Mouse (Mus musculus) spleen, adult 2 months (tissue): Measurements from ENCODE around the gene Susd6. TPM values are rescaled to one million over a fixed set of nuclear protein-coding genes. Genes with fewer than 3 reads are reported as not detected.

ENCODE experiments used
- DNase-seq, 2 experiments: peaks; one replicate each; pipeline versions ENCODE4 v3.0.0 to v3.0.0-alpha.2; 2012 to 2021; ENCODE audit warnings: low spot score in 2 of 2, low read depth in 1 of 2
- H3K27ac ChIP-seq: fragments of 200-500 bp; 2 replicates; pipeline ENCODE4 v1.5.1; 2012; ENCODE audit warnings: low read length, inconsistent platforms; ENCODE audit not compliant: insufficient read depth
- H3K27me3 ChIP-seq: fragments of 200-500 bp; 2 replicates; pipeline ENCODE4 v1.6.1; 2012; ENCODE audit warnings: mild to moderate bottlenecking, moderate library complexity, low read length, inconsistent platforms; ENCODE audit not compliant: control insufficient read depth, insufficient read depth
- H3K36me3 ChIP-seq: fragments of 200-500 bp; 2 replicates; pipeline ENCODE4 v1.6.1; 2012; ENCODE audit warnings: mild to moderate bottlenecking, low read length, inconsistent platforms; ENCODE audit not compliant: control insufficient read depth, insufficient read depth
- H3K4me1 ChIP-seq: fragments of 200-500 bp; 2 replicates; pipeline ENCODE4 v1.6.1; 2011; ENCODE audit warnings: inconsistent platforms; ENCODE audit not compliant: control insufficient read depth, insufficient read depth, insufficient read length
- H3K4me3 ChIP-seq: fragments of 200-500 bp; 2 replicates; pipeline ENCODE4 v1.5.1; 2011; ENCODE audit warnings: mild to moderate bottlenecking, inconsistent platforms; ENCODE audit not compliant: insufficient read depth, insufficient read length; ENCODE audit errors: extremely low read depth
- CTCF ChIP-seq: fragments of 200-500 bp; IDR thresholded peaks from 2 replicates; pipeline ENCODE4 v1.5.1; 2011; ENCODE audit warnings: mild to moderate bottlenecking, inconsistent platforms; ENCODE audit not compliant: insufficient read depth, insufficient read length, insufficient replicate concordance; ENCODE audit errors: extremely low read depth
- POLR2A ChIP-seq: fragments of 200-500 bp; IDR thresholded peaks from 2 replicates; pipeline ENCODE4 v1.6.1; 2011; ENCODE audit warnings: low read depth, low read length, inconsistent platforms
- WGBS: fragments of 180-500 bp; shearing (Covaris S2); methylation state at CpG from one replicate; pipeline ENCODE4 v1.1.7; 2018; 5-methylcytosine and 5-hydroxymethylcytosine counted together
- polyA plus RNA-seq: library from polyadenylated mRNA; depleted of rRNA; stranded (reverse); fragments of >200 nt; gene quantifications from 2 replicates; pipeline ENCODE4 v1.2.3, GENCODE M21; 2012

Susd6 gene
- polyA plus RNA-seq, 1 experiment, result 32.0 TPM

DNA sequence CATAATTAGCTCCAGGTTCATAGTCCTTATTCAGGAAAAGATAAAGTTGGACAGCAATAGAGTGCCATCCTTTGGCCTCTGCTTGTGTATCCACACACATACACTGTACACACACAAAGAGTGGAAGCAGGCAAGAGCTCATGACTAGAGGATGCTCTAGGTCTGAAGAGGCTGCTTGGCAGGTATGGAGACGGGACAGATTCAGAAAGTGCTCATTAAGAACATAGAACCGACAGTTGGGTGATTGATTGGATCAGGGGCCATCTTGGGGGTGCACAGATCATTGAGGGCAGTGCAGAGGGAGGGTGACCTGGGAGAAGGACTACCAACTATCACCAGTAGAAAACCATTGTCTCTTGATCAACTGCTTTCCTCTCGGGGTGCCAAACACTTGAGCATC, 90.8 kb downstream of the Susd6 start:
- Histone ChIP-seq H3K36me3 (peaks cover 17% of the 10 kb centered on the region), H3K27me3 (no peaks in the 10 kb centered on the region), H3K27ac (no peak overlapping the region), H3K4me1 (no peaks in the 10 kb centered on the region; the same call in 1 of the 2 replicates), H3K4me3 (no peak overlapping the region)
- WGBS, result 88% methylated on average over 3 of the region's 3 CpGs
- DNase-seq, result no peak
- no peak for TF ChIP-seq CTCF
- TF ChIP-seq POLR2A, result no peak

- Histone ChIP-seq H3K36me3 (peaks cover 4% of the 10 kb centered on the region; the same call in 1 of the 2 replicates), H3K27ac (no peak overlapping the region), H3K27me3 (no peaks in the 10 kb centered on the region), H3K4me3 (no peak overlapping the region), H3K4me1 (no peaks in the 10 kb centered on the region; the same call in 1 of the 2 replicates)
- 85% methylated on average over 3 of the region's 3 CpGs for WGBS
- DNase-seq, result no peak
- no peak for TF ChIP-seq CTCF
- no peak for TF ChIP-seq POLR2A
These were observed 93.0 kb downstream of the Susd6 start for GRCm38 (mm10) chr12:80883278-80883677.

GRCm38 (mm10) chr12:80883881-80884280, 93.6 kb downstream of the Susd6 start:
- Histone ChIP-seq H3K27ac (no peak overlapping the region; the same call in 1 of the 2 replicates), H3K36me3 (peaks cover 4% of the 10 kb centered on the region; the same call in 1 of the 2 replicates), H3K27me3 (no peaks in the 10 kb centered on the region), H3K4me1 (no peaks in the 10 kb centered on the region; the same call in 1 of the 2 replicates), H3K4me3 (no peak overlapping the region)
- DNase-seq, result no peak
- no peak for TF ChIP-seq POLR2A
- no peak for TF ChIP-seq CTCF
- 68% methylated on average over 5 of the region's 5 CpGs for WGBS

GRCm38 (mm10) chr12:80885301-80886288, 95.3 kb downstream of the Susd6 start:
- Histone ChIP-seq H3K4me1 (no peaks in the 10 kb centered on the region; the same call in 1 of the 2 replicates), H3K4me3 (no peak overlapping the region), H3K27me3 (no peaks in the 10 kb centered on the region), H3K36me3 (no peaks in the 10 kb centered on the region), H3K27ac (no peak overlapping the region)
- no peak for TF ChIP-seq CTCF
- TF ChIP-seq POLR2A, result no peak
- 18% methylated on average over 15 of the region's 15 CpGs for WGBS
- no peak for DNase-seq

DNA sequence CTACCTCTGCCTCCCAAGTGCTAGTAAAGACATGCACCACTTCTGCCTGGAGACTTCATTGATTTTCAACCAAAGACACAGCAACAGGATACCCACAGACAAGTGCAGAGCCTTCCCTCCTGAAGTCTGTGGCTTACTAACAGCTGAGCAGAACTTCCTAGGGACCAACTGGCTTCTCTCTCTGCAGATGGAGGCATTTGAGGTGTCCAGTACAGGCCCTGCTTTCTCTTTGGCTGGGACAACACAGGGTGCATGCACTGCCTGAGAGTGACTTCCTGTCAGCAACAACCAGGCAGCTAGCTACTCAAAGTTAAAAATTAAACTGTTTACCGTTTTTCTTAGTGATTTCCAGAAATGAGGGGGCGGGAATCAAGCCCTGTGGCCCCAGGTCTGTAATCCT, 96.7 kb downstream of the Susd6 start:
- Histone ChIP-seq H3K27ac (no peak overlapping the region), H3K4me3 (no peak overlapping the region), H3K4me1 (no peaks in the 10 kb centered on the region; the same call in 1 of the 2 replicates), H3K27me3 (no peaks in the 10 kb centered on the region), H3K36me3 (no peaks in the 10 kb centered on the region)
- WGBS, result 45% methylated on average over 2 of the region's 2 CpGs
- no peak for DNase-seq
- TF ChIP-seq POLR2A (no peak), CTCF (no peak)

DNA sequence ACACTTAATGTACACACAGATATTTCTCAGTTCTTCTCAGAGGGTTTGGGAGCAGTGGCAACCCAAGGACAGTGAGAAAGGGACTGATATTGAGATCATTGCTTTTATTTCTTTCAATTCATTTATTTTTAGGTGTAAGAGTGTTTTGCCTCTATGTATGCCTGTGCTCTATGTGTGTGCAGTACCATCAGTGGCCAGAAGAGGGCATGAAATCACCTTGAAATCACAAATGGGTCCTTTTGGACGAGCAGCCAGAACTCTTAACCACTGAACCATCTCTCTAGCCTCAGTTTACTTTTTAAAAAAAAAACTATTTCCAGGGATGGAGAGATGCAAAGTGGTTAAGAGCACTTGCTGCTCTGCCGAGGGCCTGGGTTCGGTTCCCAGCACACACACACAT, 99.0 kb downstream of the Susd6 start:
- Histone ChIP-seq H3K27me3 (no peaks in the 10 kb centered on the region), H3K27ac (no peak overlapping the region), H3K4me3 (no peak overlapping the region), H3K36me3 (no peaks in the 10 kb centered on the region), H3K4me1 (no peaks in the 10 kb centered on the region; the same call in 1 of the 2 replicates)
- 97% methylated on average over 3 of the region's 3 CpGs for WGBS
- DNase-seq, result no peak
- TF ChIP-seq CTCF (no peak), POLR2A (no peak)
